Mouse (Mus musculus): ENCODE data around the gene Arhgap23.

DNA sequence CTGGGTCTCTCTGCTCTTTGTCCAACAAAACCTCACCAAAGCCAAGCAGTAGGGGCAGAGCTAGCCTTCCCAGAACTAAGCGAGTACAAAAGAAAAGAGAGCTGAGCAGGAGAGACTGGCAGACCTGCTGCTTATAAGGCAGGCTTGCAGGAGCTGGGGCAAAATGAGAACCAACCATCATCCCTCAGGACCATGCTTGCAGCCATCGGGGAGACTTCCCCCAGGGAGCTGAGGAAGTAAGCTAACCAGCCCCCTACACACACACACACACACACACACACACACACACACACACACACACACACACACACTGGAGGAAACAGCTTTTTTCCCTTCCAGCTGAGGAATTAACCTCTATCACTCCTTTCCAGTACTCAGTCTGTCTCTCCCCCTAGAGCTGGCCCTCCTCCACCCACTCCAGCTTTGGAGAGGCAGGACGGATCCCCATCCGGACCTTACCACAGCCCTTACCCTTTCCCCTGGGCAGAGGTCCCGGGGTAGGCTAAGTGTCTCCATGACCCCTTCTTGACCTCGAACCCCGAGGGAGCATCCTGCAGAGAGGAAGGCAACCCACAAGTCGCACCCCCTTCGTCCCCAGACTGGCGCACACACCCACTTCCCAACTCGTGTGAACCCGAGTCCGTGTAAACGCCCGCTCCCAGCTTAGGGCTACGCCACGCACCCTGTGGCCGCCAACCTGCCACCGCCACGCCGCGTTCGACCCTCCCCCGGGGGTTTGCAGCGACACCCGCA is 130.7 kb downstream of the Arhgap23 start:
- no peak for TF ChIP-seq CTCF (IDR thresholded peaks at IDR 0.05; ENCODE audit: borderline replicate concordance, extremely low read depth, insufficient read depth, insufficient read length)
- no peak for TF ChIP-seq POLR2A (IDR thresholded peaks at IDR 0.05; ENCODE audit: borderline replicate concordance, extremely low read depth, insufficient read depth, insufficient read length, poor library complexity, severe bottlenecking)

Data from brain, embryonic 14.5 days (tissue).